Mouse (Mus musculus): ENCODE results near the gene Casp7. TPM values are rescaled to one million over a fixed set of nuclear protein-coding genes. Genes with fewer than 3 reads are reported as not detected.

Gene Casp7
- total and polyA plus RNA-seq, 2 experiments from 2014 or later: 25.2 to 34.5 TPM

GRCm38 (mm10) chr19:56396227-56396626 is 702 bp upstream of the Casp7 start:
- TF ChIP-seq CTCF (IDR thresholded peaks at IDR 0.05): no peak
- no peaks in the 10 kb centered on the region for H3K36me3 ChIP-seq (ENCODE audit: insufficient read depth, low read length)
- peak overlapping the region; percentile 81 for H3K4me2 ChIP-seq (ENCODE audit: low read depth, low read length, poor library complexity, severe bottlenecking)
- WGBS: 39% methylated on average over 12 of the region's 12 CpGs
- ATAC-seq (ENCODE audit: low FRiP score): no peak
- DNase-seq (ENCODE audit: low spot score): no peak
- H3K4me3 ChIP-seq (ENCODE audit: low read depth, low read length): peak overlapping the region; percentile 49
- H3K27me3 ChIP-seq (ENCODE audit: insufficient read depth, low read length): peaks cover 14% of the 10 kb centered on the region
- no peaks in the 10 kb centered on the region for H3K9me3 ChIP-seq (ENCODE audit: low read length)
- 0 out of 2 replicates have a peak, but pooled peaks cover 6% of the 10 kb centered on the region for H3K4me1 ChIP-seq (ENCODE audit: insufficient read depth, low read length)
- no peak overlapping the region for H3K27ac ChIP-seq (ENCODE audit: low read depth, low read length)
- H3K9ac ChIP-seq (replicated peaks; ENCODE audit: low read length, poor library complexity, severe bottlenecking): no peak overlapping the region

DNA sequence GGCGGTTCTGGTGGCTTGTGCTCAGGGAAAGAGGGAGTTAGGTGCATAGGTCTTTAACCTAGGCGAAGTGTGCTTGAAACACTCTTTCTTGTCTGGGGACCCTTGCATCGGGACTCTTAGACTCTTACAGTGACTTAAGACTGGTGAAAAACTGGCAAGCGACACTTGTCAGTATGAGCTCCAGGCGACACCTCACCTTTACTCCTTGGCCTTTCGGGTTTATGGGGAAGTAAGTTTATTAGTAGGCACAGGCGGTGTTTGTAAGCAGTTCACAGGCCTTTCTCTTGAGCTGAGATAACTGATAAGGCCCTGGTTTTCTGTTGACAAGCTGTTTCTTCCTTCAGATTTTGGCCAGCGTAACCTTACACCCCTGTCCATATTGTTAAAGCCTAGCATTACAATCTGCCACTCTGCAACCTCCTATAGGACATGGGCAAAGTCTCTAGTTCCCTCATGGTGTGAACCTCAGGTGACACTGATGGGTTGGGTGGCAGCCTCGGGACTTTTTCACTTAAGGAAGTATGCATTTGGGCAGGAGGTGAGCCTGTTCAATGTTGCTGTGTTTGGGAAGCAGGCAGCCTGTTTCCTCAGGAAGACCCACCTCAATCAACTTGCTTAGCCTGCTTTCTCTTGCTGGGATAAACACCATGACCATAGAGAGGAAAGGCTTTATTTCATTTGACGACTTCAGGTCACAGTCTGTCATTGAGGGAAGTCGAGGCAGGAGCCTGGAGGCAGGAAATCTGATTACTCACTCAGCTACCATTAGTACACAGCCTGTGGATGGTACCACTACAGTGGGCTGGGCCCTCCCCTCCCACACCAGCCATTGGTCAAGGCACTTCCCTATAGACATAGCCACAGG is 966 bp downstream of the Casp7 start:
- H3K36me3 ChIP-seq (ENCODE audit: insufficient read depth, low read length): no peaks in the 10 kb centered on the region
- WGBS: 66% methylated on average over 11 of the region's 11 CpGs
- H3K4me2 ChIP-seq (ENCODE audit: low read depth, low read length, poor library complexity, severe bottlenecking): peak overlapping the region; percentile 81
- peaks cover 14% of the 10 kb centered on the region for H3K27me3 ChIP-seq (ENCODE audit: insufficient read depth, low read length)
- no peaks in the 10 kb centered on the region for H3K9me3 ChIP-seq (ENCODE audit: low read length)
- peak overlapping the region; percentile 53; the same call in 1 of the 2 replicates for H3K27ac ChIP-seq (ENCODE audit: low read depth, low read length)
- H3K9ac ChIP-seq (replicated peaks; ENCODE audit: low read length, poor library complexity, severe bottlenecking): peak overlapping the region; percentile 57
- H3K4me3 ChIP-seq (ENCODE audit: low read depth, low read length): peak overlapping the region; percentile 49
- ATAC-seq (ENCODE audit: low FRiP score) (no peak), DNase-seq (ENCODE audit: low spot score) (no peak)
- 0 out of 2 replicates have a peak, but pooled peaks cover 6% of the 10 kb centered on the region for H3K4me1 ChIP-seq (ENCODE audit: insufficient read depth, low read length)
- TF ChIP-seq CTCF (IDR thresholded peaks at IDR 0.05): no peak

DNA sequence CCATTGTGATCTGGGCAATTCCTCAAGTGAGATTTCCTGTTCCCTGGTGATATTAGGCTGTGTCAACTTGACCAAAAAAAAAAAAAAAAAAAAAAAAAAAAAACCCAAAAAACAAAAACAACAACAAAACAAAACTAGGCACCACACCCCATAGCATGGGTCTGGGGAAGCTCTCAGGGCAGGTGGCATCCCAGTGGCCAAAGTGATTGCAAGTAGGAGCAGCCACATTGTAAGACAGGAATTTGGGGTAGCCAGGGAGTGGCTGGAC is 1.5 kb downstream of the Casp7 start:
- DNase-seq (ENCODE audit: low spot score): no peak
- Histone ChIP-seq H3K4me3 (ENCODE audit: low read depth, low read length) (no peak overlapping the region), H3K4me1 (ENCODE audit: insufficient read depth, low read length) (0 out of 2 replicates have a peak, but pooled peaks cover 6% of the 10 kb centered on the region), H3K27ac (ENCODE audit: low read depth, low read length) (no peak overlapping the region), H3K9ac (replicated peaks; ENCODE audit: low read length, poor library complexity, severe bottlenecking) (no peak overlapping the region), H3K27me3 (ENCODE audit: insufficient read depth, low read length) (peaks cover 14% of the 10 kb centered on the region), H3K9me3 (ENCODE audit: low read length) (no peaks in the 10 kb centered on the region), H3K4me2 (ENCODE audit: low read depth, low read length, poor library complexity, severe bottlenecking) (no peak overlapping the region), H3K36me3 (ENCODE audit: insufficient read depth, low read length) (no peaks in the 10 kb centered on the region)
- TF ChIP-seq CTCF (IDR thresholded peaks at IDR 0.05): no peak
- ATAC-seq (ENCODE audit: low FRiP score): no peak

DNA sequence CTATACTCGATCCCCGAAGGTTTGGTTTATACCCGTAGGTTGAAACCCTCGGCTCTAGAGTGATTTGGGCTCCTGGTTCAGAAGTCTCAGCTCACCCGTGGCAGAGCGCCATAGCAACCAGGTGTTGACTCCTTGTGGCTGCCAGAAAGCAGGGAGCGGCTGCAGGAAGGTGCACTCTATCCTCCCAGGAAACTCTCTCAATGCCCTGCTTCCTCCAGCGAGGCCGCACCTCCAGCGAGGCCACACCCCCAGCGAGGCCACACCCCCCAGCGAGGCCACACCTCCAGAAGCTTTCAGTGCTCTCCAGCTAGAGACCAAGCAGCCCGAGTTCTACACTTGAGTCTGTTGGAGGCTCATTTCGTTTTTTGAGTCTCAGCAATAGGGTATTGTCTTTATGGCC is 3.3 kb downstream of the Casp7 start:
- ATAC-seq (ENCODE audit: low FRiP score): no peak
- no peak overlapping the region for H3K4me3 ChIP-seq (ENCODE audit: low read depth, low read length)
- H3K9me3 ChIP-seq (ENCODE audit: low read length): no peaks in the 10 kb centered on the region
- H3K9ac ChIP-seq (replicated peaks; ENCODE audit: low read length, poor library complexity, severe bottlenecking): no peak overlapping the region
- DNase-seq (ENCODE audit: low spot score): no peak
- no peak overlapping the region for H3K27ac ChIP-seq (ENCODE audit: low read depth, low read length)
- TF ChIP-seq CTCF (IDR thresholded peaks at IDR 0.05): no peak
- H3K36me3 ChIP-seq (ENCODE audit: insufficient read depth, low read length): peaks cover 4% of the 10 kb centered on the region; the same call in 1 of the 2 replicates
- H3K4me1 ChIP-seq (ENCODE audit: insufficient read depth, low read length): 0 out of 2 replicates have a peak, but pooled peaks cover 6% of the 10 kb centered on the region
- 54% methylated on average over 14 of the region's 14 CpGs for WGBS
- no peak overlapping the region for H3K4me2 ChIP-seq (ENCODE audit: low read depth, low read length, poor library complexity, severe bottlenecking)
- H3K27me3 ChIP-seq (ENCODE audit: insufficient read depth, low read length): peaks cover 6% of the 10 kb centered on the region

GRCm38 (mm10) chr19:56401864-56402263 is 4.9 kb downstream of the Casp7 start:
- H3K4me2 ChIP-seq (ENCODE audit: low read depth, low read length, poor library complexity, severe bottlenecking): no peak overlapping the region
- H3K27me3 ChIP-seq (ENCODE audit: insufficient read depth, low read length): no peaks in the 10 kb centered on the region
- no peak overlapping the region for H3K4me3 ChIP-seq (ENCODE audit: low read depth, low read length)
- WGBS: 75% methylated on average over 6 of the region's 6 CpGs
- H3K9ac ChIP-seq (replicated peaks; ENCODE audit: low read length, poor library complexity, severe bottlenecking): no peak overlapping the region
- H3K27ac ChIP-seq (ENCODE audit: low read depth, low read length): no peak overlapping the region
- ATAC-seq (ENCODE audit: low FRiP score) (no peak), DNase-seq (ENCODE audit: low spot score) (peak; percentile 67)
- 0 out of 2 replicates have a peak, but pooled peaks cover 3% of the 10 kb centered on the region for H3K4me1 ChIP-seq (ENCODE audit: insufficient read depth, low read length)
- no peak for TF ChIP-seq CTCF (IDR thresholded peaks at IDR 0.05)
- H3K9me3 ChIP-seq (ENCODE audit: low read length): no peaks in the 10 kb centered on the region
- peaks cover 4% of the 10 kb centered on the region; the same call in 1 of the 2 replicates for H3K36me3 ChIP-seq (ENCODE audit: insufficient read depth, low read length)

DNA sequence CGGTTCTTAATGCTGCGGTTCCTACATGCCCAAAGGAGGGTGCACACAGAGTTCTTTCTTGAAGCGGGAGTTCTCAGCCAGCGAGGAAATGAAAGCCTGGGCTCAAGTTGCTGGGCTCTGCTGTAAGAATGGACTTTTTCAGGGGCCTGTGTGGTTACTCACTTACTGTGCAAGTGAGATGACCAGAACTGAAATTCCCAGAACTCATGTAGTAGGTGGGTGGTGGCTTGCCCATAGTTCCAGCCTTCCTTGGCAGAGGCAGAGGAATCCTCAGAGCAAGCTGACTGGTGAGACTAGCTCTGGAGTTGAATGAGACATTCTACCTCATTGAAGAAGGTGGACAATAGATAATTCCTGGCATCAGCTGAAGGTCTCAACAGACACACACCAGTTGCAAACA is 8.9 kb downstream of the Casp7 start:
- ATAC-seq (ENCODE audit: low FRiP score) (no peak), DNase-seq (ENCODE audit: low spot score) (no peak)
- Histone ChIP-seq H3K9ac (replicated peaks; ENCODE audit: low read length, poor library complexity, severe bottlenecking) (no peak overlapping the region), H3K4me3 (ENCODE audit: low read depth, low read length) (no peak overlapping the region), H3K9me3 (ENCODE audit: low read length) (no peaks in the 10 kb centered on the region), H3K4me2 (ENCODE audit: low read depth, low read length, poor library complexity, severe bottlenecking) (no peak overlapping the region), H3K4me1 (ENCODE audit: insufficient read depth, low read length) (no peaks in the 10 kb centered on the region), H3K27me3 (ENCODE audit: insufficient read depth, low read length) (no peaks in the 10 kb centered on the region), H3K36me3 (ENCODE audit: insufficient read depth, low read length) (peaks cover 11% of the 10 kb centered on the region), H3K27ac (ENCODE audit: low read depth, low read length) (no peak overlapping the region)
- WGBS: 95% methylated on average over 4 of the region's 4 CpGs
- TF ChIP-seq CTCF (IDR thresholded peaks at IDR 0.05): no peak

Measured in midbrain, postnatal 0 days (tissue).